Mouse (Mus musculus) CD4-positive, CD25-positive, alpha-beta regulatory T cell, adult 2 months (primary cell): ENCODE measurements around the gene Gpx3.
"Not testable (repeated sequence)": the region's sequence is repeated elsewhere in the genome, so short reads cannot be mapped to it uniquely, and the experiment has no call there.

Experiments
- DNase-seq: peaks from one replicate; pipeline ENCODE4 v3.0.0-alpha.2; 2012; ENCODE audit warnings: low read depth, low spot score

The Gpx3 gene

GRCm38 (mm10) chr11:54902333-54903323 is at the start of gene Gpx3:
TSS of gene Gpx3 (plus strand) at chr11:54902453.
- no peak for DNase-seq

GRCm38 (mm10) chr11:54858880-54859279 is 43.4 kb upstream of the Gpx3 start:
- not testable (repeated sequence) for DNase-seq

DNA sequence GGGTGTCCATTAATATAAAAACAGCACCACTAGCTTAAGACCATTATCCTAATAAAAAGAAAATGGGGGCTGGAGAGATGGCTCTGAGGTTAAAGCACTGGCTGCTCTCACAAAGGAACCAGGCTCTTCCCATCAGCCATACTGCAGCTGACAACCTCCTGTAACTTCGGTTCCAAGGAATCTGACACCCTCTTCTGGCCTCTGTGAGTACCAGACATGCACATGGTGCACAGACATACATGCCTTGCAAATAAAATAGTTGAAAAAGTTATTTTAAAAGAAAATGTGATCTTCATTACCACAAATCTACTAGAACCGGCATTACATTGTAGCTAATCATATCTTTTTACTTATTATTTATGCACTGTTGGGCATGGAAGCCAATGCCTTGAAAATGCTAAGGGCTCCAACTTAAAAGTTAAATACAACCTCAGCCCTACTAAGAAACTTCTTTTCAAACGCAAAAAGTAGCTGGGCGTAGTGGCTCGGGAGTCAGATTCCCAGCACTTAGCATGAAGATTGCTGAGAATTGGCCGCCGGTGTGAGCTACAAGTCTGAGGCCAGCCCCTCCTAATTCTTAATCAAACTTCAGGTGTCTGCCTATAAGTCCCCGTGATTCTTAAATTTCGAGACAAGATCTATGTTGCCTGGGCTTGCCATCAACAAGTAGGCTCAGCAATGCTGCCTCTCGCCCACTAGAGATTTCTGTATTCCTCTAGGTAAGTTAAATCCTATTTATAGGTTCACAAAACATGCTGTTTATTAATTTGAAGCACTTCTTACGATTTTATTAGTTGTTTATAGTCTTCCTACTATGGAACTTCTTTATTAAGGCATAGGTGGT is 42.7 kb upstream of the Gpx3 start:
- peak; percentile 72 for DNase-seq

- DNase-seq: peak; percentile 98
Observed at GRCm38 (mm10) chr11:54860256-54861038, 41.8 kb upstream of the Gpx3 start, which contains the start of gene Lyrm7. TSS of gene Lyrm7 (minus strand) at chr11:54860916.

- peak; percentile 15 for DNase-seq
Observed at GRCm38 (mm10) chr11:54861471-54862420, 40.5 kb upstream of the Gpx3 start.

- peak; percentile 61 for DNase-seq
Observed at GRCm38 (mm10) chr11:54862621-54863520, 39.4 kb upstream of the Gpx3 start.

DNA sequence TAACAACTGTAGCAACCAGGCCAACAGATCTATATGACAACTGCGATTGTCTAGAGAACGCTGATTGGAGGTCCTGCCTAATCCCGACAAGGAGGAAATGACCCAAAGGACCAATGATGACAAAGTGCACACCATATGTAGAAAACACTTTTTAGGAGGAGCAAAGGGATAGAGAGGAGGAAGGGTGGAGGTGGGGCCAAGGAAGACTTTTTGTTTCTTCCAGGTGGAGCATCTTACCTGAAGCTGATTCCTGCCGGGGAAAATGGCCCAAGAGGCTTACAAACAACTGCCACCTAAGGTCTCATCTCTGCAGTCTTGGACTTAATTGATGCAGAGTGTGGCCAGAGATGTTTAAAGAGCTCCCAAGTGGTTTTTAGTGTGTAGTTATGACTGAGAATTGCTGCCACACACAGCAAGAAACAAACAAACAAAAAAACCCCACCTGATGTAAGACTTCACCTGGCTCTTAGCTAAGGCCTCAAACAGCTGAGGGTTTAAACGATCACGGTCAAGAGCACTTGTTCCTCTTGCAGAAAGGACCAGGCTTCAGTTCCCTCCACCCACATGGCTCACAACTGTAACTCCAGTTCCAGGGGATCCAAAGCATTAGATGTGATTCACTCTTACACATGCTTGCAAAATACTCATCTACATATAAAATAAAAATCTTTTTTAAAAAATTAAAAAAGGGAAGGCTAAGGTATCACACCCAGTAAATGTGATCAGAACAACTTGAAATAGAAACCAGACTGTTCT is 36.7 kb upstream of the Gpx3 start:
- peak; percentile 17 for DNase-seq

GRCm38 (mm10) chr11:54866119-54867048 is 35.9 kb upstream of the Gpx3 start, which contains the start of gene Hint1:
TSS of gene Hint1 (plus strand) at chr11:54866383.
- DNase-seq: peak; percentile 94

GRCm38 (mm10) chr11:54867049-54867385 is 35.2 kb upstream of the Gpx3 start:
- no peak for DNase-seq

- DNase-seq: peak; percentile 15
Observed at GRCm38 (mm10) chr11:54867903-54868434, 34.3 kb upstream of the Gpx3 start.

- no peak for DNase-seq
Observed at GRCm38 (mm10) chr11:54868445-54868844, 33.8 kb upstream of the Gpx3 start.

GRCm38 (mm10) chr11:54869318-54869717 is 32.9 kb upstream of the Gpx3 start:
- DNase-seq: no peak

- no peak for DNase-seq
Observed at GRCm38 (mm10) chr11:54871831-54872537, 30.3 kb upstream of the Gpx3 start.

DNA sequence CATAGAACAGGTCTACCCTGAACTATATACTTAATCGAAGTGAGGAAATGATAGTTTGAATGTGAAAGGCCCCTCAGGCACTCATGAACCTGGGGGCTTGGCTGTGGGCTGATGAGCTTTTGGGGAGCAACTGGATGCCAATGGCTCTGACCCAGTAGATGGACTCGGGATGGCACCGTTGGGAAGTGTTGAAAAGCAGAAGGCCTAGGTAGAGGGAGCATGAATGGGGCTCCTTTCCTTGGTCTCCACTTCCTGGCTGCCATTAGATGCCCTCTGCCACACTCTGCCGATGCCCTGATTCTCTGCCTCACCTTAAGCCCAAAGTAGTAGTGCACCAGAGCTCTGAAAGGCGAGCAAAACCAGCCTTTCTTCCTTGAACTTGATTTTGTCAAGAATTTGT is 26.2 kb upstream of the Gpx3 start:
- DNase-seq: no peak

GRCm38 (mm10) chr11:54878893-54879292 is 23.4 kb upstream of the Gpx3 start:
- DNase-seq: no peak

- DNase-seq: peak; percentile 85
Observed at GRCm38 (mm10) chr11:54879434-54879833, 22.8 kb upstream of the Gpx3 start.
